In genomic region chr17:69841308-69841707, GRCm38 (mm10) we compare ENCODE assay signal across 17 mouse cellular contexts.
DNase-seq lines count a peak whose midpoint lies in the region; ATAC-seq and TF ChIP-seq lines count a peak whose summit lies in the region.
"Had no signal": no experiment of that assay in that cellular context is flagged by ENCODE, and none has a peak within 500 bp of the region (broad histone marks: within the 10 kb centered on the region; RNA-seq: fewer than 3 reads in every experiment).

No protein-coding gene starts in this region.

- H3K27ac ChIP-seq in hindbrain, embryonic 11.5 days (ENCODE audit: low read depth, low read length), result no peak overlapping the region
- no peak overlapping the region for H3K27ac ChIP-seq in hindbrain, postnatal 0 days
- H3K27ac ChIP-seq in stomach, embryonic 14.5 days (ENCODE audit: low read length), result no peak overlapping the region
- H3K27ac ChIP-seq in stomach, postnatal 0 days (replicated peaks), result no peak overlapping the region
- H3K27ac ChIP-seq: kidney, embryonic 15.5 days; limb, embryonic 13.5 days; liver, embryonic 13.5 days had no signal

- TF ChIP-seq EP300 in stomach, postnatal 0 days (optimal IDR thresholded peaks at IDR 0.05), result no peak

- WGBS in hindbrain, embryonic 11.5 days, result 68% methylated on average over 5 of the region's 5 CpGs
- 69% methylated on average over 5 of the region's 5 CpGs for WGBS in hindbrain, postnatal 0 days
- WGBS in stomach, embryonic 14.5 days, result 45% methylated on average over 5 of the region's 5 CpGs
- WGBS in stomach, postnatal 0 days, result 56% methylated on average over 5 of the region's 5 CpGs

- TF ChIP-seq CTCF in hindbrain, postnatal 0 days (IDR thresholded peaks at IDR 0.05; ENCODE audit: low read depth), result no peak
- TF ChIP-seq CTCF in stomach, postnatal 0 days (IDR thresholded peaks at IDR 0.05; ENCODE audit: low read depth), result no peak

- H3K9ac ChIP-seq in hindbrain, embryonic 11.5 days (ENCODE audit: low read depth, low read length), result no peak overlapping the region
- H3K9ac ChIP-seq in hindbrain, postnatal 0 days (replicated peaks; ENCODE audit: low read length), result no peak overlapping the region
- no peak overlapping the region for H3K9ac ChIP-seq in stomach, embryonic 14.5 days (replicated peaks; ENCODE audit: low read depth, low read length)
- no peak overlapping the region for H3K9ac ChIP-seq in stomach, postnatal 0 days (ENCODE audit: low read length)
- H3K9ac ChIP-seq: kidney, embryonic 15.5 days; limb, embryonic 13.5 days; liver, embryonic 13.5 days; lung, embryonic 14.5 days had no signal

- no peak overlapping the region for H3K4me2 ChIP-seq in hindbrain, embryonic 11.5 days (replicated peaks; ENCODE audit: low read depth, low read length)
- no peak overlapping the region for H3K4me2 ChIP-seq in hindbrain, postnatal 0 days (ENCODE audit: low read depth, low read length)
- H3K4me2 ChIP-seq in stomach, embryonic 14.5 days (replicated peaks; ENCODE audit: low read depth, low read length), result no peak overlapping the region
- H3K4me2 ChIP-seq in stomach, postnatal 0 days (replicated peaks; ENCODE audit: low read depth), result no peak overlapping the region
- H3K4me2 ChIP-seq: kidney, embryonic 15.5 days; limb, embryonic 13.5 days; liver, embryonic 13.5 days; lung, embryonic 14.5 days had no signal

- H3K4me1 ChIP-seq in hindbrain, embryonic 11.5 days (replicated peaks; ENCODE audit: control insufficient read depth, insufficient read depth, low read length), result no peaks in the 10 kb centered on the region
- no peaks in the 10 kb centered on the region for H3K4me1 ChIP-seq in hindbrain, postnatal 0 days (ENCODE audit: insufficient read depth, low read length)
- H3K4me1 ChIP-seq in stomach, embryonic 14.5 days (ENCODE audit: control insufficient read depth, insufficient read depth, low read length), result no peaks in the 10 kb centered on the region
- no peaks in the 10 kb centered on the region for H3K4me1 ChIP-seq in stomach, postnatal 0 days (replicated peaks; ENCODE audit: control insufficient read depth, insufficient read depth)
- H3K4me1 ChIP-seq: kidney, embryonic 15.5 days; limb, embryonic 13.5 days; liver, embryonic 13.5 days had no signal

- H3K4me3 ChIP-seq in hindbrain, embryonic 11.5 days (ENCODE audit: low read depth, low read length), result no peak overlapping the region
- no peak overlapping the region for H3K4me3 ChIP-seq in hindbrain, postnatal 0 days (ENCODE audit: low read length)
- H3K4me3 ChIP-seq in stomach, embryonic 14.5 days (ENCODE audit: low read depth, low read length), result no peak overlapping the region
- no peak overlapping the region for H3K4me3 ChIP-seq in stomach, postnatal 0 days (ENCODE audit: low read depth, low read length)
- H3K4me3 ChIP-seq: erythroblast, embryonic 14.5 days; kidney, embryonic 15.5 days; limb, embryonic 13.5 days; liver, embryonic 13.5 days had no signal

- no peaks in the 10 kb centered on the region for H3K27me3 ChIP-seq in hindbrain, embryonic 11.5 days (ENCODE audit: control insufficient read depth, insufficient read depth, low read length)
- H3K27me3 ChIP-seq in hindbrain, postnatal 0 days (ENCODE audit: insufficient read depth, low read length), result no peaks in the 10 kb centered on the region
- no peaks in the 10 kb centered on the region for H3K27me3 ChIP-seq in stomach, embryonic 14.5 days (ENCODE audit: control insufficient read depth, insufficient read depth, low read length)
- no peaks in the 10 kb centered on the region for H3K27me3 ChIP-seq in stomach, postnatal 0 days (ENCODE audit: control insufficient read depth, insufficient read depth, low read length)
- H3K27me3 ChIP-seq: kidney, embryonic 15.5 days; limb, embryonic 13.5 days; liver, embryonic 13.5 days had no signal

- no peaks in the 10 kb centered on the region for H3K36me3 ChIP-seq in hindbrain, embryonic 11.5 days (ENCODE audit: control insufficient read depth, insufficient read depth, low read length)
- H3K36me3 ChIP-seq in hindbrain, postnatal 0 days (ENCODE audit: insufficient read depth, low read length), result no peaks in the 10 kb centered on the region
- H3K36me3 ChIP-seq in stomach, embryonic 14.5 days (ENCODE audit: control insufficient read depth, insufficient read depth, low read length), result no peaks in the 10 kb centered on the region
- H3K36me3 ChIP-seq in stomach, postnatal 0 days (ENCODE audit: control insufficient read depth, insufficient read depth, low read length), result no peaks in the 10 kb centered on the region
- H3K36me3 ChIP-seq: kidney, embryonic 15.5 days; limb, embryonic 13.5 days; liver, embryonic 13.5 days had no signal

- peak; percentile 1 for DNase-seq in hindbrain, embryonic 11.5 days (ENCODE audit: low spot score)
- no peak for DNase-seq in hindbrain, postnatal 0 days (ENCODE audit: low spot score)
- DNase-seq in stomach, postnatal 0 days (ENCODE audit: low spot score), result no peak
- DNase-seq in forelimb bud, embryonic 11.5 days (ENCODE audit: low read depth, low spot score), result peak; percentile 51
- DNase-seq in ovary, postnatal 36 days (ENCODE audit: low spot score), result no peak
- DNase-seq: cerebellum, adult 9-11 months; gastrocnemius, postnatal 25 days; kidney, postnatal 4 days; liver, embryonic 13.5 days; lung, embryonic 14.5 days; lung, postnatal 36 days had no signal

- 0 out of 2 replicates have a peak, but pooled peaks have one; percentile 38 for ATAC-seq in hindbrain, embryonic 11.5 days (ENCODE audit: low FRiP score)
- ATAC-seq in hindbrain, postnatal 0 days, result no peak
- peak; percentile 46; the same call in 1 of the 2 replicates for ATAC-seq in stomach, embryonic 14.5 days (ENCODE audit: insufficient number of reproducible peaks, insufficient read depth, low FRiP score, low read depth)
- ATAC-seq in stomach, postnatal 0 days (ENCODE audit: low FRiP score, low TSS enrichment), result no peak
- no peak for ATAC-seq in granulocyte monocyte progenitor cell, adult 5-6 weeks (replicated peaks; ENCODE audit: poor library complexity, severe bottlenecking)
- ATAC-seq: intestine, embryonic 16.5 days had no signal

- no peaks in the 10 kb centered on the region for H3K9me3 ChIP-seq in hindbrain, embryonic 11.5 days (ENCODE audit: control insufficient read depth, low read length)
- no peaks in the 10 kb centered on the region for H3K9me3 ChIP-seq in hindbrain, postnatal 0 days (ENCODE audit: low read length)
- H3K9me3 ChIP-seq in stomach, embryonic 14.5 days (ENCODE audit: control insufficient read depth, low read depth, low read length), result no peaks in the 10 kb centered on the region
- H3K9me3 ChIP-seq in stomach, postnatal 0 days (ENCODE audit: control insufficient read depth, low read length), result no peaks in the 10 kb centered on the region
- H3K9me3 ChIP-seq: kidney, embryonic 15.5 days; limb, embryonic 13.5 days had no signal

Comparison
In these comparisons a context has a peak if more than half of its experiments do, and no peak if none do; other contexts are left out.
1. ATAC-seq: peak in hindbrain, embryonic 11.5 days (single experiment) and stomach, embryonic 14.5 days (single experiment); none in hindbrain, postnatal 0 days (single experiment), stomach, postnatal 0 days (single experiment) and granulocyte monocyte progenitor cell, adult 5-6 weeks (single experiment).
2. DNase-seq: peak in hindbrain, embryonic 11.5 days (single experiment) and forelimb bud, embryonic 11.5 days (single experiment); none in hindbrain, postnatal 0 days (single experiment), stomach, postnatal 0 days (single experiment) and ovary, postnatal 36 days (single experiment).